Mouse (Mus musculus): ENCODE measurements around the gene Zfp648.

Zfp648 gene

DNA sequence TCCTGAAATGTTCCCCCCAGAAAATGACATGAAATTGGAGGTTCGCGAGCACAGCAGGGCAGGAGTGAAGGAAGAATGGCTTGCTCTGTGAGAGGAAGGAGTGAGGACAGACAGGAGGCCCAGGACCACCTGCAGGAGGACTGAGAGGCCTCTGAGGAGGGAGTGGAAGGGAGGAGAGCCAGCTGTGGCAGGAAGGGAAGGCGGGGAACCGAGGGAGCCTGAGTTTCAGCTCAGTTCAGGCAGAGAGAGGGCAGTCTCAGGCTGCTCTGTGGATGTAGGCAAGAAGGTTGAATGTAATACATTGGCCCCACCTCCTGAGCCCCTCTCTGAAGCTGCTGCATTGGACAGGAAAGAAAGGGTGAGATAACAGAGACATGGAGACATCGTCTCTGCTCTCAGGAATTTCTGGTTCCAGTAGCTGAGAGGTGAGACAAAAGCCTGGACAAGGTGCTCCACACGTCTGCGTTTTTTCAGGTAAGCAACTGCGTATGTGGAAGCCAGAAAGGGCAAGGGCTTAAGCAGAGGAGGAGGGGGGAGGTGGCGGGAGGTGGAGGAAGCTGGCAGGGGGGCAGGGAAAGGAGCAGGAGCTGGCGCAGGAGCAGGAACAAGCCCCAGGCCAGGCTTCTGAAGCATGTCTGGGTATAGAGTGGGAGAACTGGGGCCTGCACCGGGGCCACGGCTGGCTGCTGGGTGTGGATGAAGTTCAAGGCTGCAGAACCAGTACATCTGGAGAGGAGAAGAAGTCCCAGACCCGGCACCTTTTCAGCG, at the start of gene Zfp648:
Zfp648 (plus strand) TSS at position 233 of the 768 bp plus-strand sequence.
- no peak for DNase-seq

DNA sequence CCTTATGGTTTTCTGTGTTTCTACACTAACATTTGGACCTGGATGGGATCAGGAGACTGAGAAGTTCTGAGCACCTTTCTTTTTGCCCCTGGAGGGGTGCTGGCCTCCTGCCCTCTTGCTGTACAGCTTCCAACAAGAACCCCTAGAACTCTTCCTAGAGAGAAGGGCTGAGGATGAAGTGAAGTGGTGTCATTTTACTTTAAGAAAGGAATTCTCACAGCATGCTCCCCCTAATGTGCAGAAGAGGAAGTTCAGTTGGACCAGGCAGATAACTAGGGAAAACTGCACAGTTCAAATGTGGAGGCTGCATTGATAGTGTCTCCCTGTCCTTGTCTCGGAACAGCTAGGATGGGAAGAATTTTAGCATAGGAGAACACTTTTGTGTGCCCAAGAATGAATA, 48.4 kb upstream of the Zfp648 start:
- DNase-seq = no peak

DNA sequence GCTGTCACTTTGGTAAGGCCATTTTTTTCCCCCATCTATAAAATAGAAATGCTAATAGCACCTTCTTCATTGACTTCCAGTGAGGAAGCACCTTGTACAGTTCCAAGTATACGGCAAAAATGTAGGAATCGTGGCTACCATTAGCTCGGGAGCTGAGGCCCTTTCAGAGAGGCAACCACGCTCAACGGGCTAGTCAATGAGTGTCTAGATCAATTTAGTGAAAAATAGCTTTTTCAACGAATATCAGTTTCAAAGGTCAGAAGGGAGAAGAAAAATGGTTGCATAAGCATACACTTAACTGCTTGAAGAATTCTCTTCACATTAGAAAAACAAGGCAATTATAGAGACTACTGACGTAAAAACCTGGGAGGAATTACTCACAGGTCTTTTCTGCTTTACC, 47.2 kb upstream of the Zfp648 start:
- no peak for DNase-seq

DNA sequence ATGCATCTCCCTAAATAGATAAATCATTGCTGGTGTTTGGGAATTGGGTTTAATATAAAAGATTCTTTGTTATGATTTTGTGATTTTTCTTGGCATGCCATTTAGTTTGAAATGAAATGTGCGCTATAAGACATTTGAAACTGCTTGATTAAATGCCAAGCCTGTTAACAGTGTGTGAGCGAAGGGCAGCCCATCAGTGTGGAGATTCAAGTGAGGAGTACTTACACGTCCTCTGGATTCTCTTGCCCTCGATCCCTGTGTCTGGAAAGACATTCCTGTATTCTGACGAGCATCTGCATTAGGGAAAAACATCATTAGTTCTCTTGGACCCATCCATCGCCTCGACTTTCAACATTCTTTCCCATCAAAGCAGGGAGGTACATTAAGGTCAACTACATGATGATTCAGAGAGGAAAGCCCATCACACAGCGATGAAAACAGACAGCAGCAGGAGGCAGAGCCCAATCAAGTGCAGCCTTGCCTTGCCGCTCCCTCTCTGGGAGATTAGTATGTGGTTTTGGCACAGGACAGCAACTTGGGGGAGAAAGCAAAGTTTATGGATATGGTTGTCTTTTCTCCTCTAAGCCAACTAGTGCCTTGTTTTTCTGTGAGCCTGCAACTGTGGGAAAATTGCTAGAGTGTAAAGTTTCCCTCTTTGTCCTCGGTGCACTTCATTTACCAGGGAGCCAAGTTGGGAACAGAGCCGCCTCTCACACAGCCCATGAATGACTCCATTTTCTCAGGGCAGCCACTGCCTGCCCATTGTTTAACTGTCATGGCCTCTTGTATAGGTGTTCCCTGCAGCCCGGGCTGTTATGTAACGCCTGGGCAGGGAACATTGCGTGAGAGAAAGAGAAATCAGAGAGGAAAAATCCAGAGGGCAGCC, 44.6 kb upstream of the Zfp648 start:
- DNase-seq = peak in 1 of 2 experiments; percentile 25

DNA sequence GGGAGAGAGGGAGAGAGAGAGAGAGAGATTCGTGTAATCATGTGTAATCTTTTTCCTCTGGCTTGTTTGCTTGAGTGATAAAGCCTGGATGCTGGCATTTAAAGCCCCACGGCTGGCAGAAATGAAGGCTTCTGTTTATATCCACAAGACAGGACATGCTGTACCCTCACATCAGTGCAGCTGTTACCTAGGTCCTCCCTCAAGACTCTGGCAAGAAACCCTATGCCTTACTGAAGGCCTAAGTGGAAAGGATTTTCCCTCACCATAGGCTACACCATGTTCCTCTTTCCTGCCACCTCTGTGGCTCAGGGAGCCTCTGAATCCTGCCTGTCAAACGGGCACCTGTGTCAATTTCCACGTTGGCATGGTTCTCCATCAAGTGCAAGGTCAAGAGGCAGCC, 43.9 kb upstream of the Zfp648 start:
- no peak for DNase-seq

DNA sequence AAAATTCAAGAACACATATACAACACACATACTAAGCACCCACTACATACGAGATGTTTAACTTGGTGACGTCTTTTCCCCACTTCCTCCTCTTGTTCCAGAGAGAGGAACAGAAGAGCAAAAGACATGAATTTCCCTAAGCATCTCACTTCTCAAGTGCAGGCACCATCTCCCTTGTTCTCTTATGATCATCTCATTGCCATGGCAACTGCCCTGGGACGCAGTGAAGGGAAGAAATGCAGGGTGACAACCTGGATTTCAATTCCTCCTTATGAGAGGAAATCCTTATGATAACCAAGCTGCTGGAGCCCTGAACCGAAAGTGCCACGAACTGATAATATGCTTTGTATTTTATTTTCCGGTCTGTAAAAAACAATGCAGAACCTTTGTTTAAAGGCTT, 33.3 kb upstream of the Zfp648 start:
- DNase-seq = no peak

DNA sequence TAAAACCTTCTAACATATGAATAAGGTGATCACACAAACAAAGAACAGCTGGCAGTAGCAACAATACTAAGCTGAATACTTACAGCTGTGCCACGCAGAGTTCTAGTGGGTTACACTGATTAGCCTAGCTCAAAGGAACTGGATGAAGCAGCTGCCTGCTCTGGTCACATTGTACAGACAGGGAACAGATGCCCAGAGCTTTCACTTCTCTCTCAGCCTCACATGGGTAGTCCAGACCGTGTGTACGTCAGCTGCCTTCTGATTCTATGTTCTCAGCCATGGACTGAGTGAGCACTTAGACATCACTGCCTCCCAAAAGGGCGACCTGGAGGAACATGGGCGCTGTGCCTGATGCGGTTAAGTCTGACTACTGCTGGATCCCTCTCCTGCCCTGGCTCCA, 25.7 kb upstream of the Zfp648 start:
- no peak for DNase-seq

DNA sequence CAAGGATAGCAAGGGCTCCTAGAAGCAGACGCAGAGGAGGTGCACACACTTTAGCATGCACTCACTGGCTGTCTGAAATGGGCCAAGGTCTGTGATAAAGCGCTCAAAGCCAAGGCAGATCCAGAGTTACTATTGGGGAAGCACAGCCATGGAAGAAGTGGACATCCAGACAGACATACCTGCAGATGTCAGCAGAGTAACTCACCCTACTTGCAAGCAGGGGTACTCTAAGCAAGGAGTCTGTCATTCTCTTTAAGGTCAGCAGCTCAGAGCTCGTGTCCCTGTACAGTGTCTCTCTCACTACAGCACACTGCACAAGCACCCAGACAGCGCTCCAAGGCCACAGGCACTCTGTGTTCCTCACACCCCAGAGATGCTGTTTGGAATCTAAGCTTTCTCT, 23.2 kb upstream of the Zfp648 start:
- DNase-seq = no peak

DNA sequence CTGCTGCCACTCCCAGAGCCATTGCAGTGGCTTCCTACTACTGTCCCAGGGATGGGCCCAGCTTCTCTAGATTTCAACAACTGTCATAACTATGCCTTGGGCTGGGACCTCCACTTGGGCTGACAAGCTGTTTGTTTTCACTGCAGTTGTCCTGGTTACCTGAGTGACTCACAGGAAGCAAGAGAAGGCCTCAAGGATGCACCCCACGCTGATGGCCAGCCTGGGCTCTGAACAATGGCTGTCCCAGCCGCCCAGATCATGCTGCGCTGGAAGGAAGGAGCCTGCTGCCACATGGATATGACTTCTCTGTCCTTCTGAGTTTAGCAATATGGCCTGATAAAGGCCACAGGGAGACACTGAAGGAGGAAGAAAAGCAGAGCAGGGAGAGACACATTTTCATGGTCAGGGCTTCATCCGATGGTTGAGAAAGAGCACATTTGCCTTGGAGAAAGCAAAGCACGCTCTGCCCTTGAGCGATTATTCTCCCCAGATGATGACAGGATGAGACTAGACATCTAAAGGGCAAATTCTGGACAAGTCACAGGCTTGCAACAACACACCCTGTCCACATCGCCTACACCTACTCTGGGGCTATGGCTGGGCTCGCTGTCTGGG, 22.3 kb upstream of the Zfp648 start:
- DNase-seq = no peak

DNA sequence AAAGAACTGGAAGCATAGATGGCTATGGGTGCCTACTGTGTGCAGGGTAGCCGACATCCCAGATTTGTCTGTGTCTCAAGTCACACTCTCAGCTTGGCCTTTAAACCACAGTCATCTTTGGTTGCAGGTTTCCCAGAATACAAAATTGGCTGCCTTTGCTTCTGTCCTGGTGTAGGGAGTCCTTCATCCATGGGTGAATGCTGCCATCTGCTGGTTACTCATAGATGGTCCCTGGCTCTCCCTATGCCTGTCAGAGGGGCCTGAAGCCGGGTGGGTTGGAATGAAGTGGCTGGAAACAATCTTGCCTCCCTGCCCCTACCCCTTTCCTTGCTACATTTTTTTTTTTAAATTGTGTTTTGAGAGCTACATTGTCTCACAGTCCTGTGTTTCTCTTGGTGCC, 20.0 kb upstream of the Zfp648 start:
- DNase-seq = peak; percentile 53 to 82

DNA sequence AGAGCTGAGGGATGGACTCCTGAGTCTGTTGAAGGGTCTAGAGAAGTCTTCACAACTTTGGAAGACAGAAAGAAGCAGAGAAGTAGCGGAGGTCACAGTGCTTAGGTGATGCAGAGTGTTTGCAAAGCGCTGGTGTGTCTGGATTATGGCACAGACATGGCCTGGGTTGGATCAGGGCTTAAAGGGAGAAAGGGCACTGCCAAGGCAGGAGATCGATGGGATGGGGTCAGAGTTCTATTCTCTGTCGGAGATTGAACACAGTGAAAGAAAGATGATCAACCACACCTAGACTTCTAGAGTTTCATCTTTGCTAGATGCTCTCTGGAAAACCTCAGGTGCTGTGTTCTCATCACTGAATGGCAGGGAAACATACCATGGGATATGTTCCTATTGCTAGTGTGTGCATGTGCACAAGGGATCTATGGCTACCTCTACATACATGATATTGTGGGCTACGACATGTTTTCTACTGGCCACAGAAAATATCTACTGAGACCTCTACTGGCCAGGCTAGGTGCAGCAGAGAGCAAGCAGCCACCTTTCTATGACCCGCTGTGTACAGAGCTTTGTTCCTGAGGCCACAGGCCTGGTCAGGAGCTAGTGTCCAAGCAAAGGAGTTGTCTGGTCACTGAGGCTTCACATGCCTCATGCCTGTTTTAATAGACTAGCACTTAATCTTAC, 18.5 kb upstream of the Zfp648 start:
- no peak for DNase-seq

DNA sequence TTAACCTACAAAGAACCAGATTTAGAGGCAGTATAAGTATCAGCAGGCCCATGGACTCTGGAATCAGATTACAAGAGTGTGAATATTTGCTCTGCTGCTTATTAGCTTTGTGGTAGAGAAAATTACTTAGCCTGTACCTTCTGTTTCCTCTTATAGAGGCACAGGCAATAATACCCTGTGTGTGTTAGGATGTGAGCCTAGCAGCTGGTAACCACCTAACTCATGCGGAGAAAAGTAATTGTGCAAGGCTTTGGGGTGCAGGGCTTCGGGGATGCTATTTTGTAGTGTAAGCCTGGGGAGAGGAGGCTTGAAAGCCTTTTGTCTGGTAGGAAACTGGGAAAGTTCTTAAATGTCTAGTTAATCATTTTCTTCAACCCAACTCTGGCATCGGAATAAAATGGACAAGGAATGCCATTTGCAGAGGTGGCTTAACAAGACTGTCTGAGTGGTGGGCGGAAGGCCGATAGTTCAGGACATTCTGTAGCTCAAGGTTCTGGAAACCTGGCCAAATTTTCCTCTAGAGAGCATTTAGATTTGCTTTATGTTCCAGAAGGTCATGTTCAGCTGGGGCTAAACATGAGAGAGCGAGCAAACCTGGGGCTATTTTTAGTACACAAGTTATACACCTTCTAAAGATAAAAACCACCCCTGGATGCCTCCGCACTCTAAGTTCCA, 17.8 kb upstream of the Zfp648 start:
- DNase-seq = no peak

DNA sequence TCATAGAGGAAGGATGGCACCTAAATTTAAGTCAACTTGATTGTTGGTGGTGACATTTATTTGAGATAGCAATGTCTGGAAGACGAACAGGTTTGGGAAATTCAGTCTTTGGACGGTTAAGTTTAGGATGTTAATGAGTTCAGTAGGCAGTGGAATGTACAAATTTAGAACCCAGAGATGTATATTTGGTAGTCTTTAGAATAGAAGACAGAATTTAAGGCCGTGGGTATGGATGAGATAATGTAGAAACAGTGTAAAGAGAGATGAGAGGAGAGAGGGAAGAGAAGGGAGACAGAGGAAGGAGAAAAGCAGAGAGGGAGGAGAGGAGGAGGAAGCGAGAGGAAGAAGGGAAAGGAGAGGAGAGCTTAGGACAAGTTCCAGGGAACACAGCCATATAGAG, 12.8 kb upstream of the Zfp648 start:
- no peak for DNase-seq

DNA sequence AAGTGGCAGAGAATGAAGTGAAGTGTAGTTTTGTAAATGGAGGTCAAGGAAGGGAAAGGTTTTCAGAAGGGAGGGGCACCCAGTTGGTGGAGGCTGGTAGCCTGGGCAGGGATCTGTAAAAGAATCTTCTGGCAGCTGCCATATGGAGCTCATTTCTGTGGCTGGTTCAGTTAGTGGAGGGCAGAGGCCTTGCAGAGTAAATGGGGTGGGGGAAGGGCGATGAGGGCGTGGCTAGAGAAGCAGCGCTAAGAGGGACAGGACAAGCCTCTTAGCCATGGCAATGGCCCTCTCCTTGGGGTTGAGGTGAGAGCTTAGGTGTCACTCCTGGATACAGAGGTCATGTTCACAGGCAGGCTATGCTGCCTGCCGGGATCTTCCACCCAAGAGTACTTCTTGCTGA, 12.4 kb upstream of the Zfp648 start:
- DNase-seq = no peak

DNA sequence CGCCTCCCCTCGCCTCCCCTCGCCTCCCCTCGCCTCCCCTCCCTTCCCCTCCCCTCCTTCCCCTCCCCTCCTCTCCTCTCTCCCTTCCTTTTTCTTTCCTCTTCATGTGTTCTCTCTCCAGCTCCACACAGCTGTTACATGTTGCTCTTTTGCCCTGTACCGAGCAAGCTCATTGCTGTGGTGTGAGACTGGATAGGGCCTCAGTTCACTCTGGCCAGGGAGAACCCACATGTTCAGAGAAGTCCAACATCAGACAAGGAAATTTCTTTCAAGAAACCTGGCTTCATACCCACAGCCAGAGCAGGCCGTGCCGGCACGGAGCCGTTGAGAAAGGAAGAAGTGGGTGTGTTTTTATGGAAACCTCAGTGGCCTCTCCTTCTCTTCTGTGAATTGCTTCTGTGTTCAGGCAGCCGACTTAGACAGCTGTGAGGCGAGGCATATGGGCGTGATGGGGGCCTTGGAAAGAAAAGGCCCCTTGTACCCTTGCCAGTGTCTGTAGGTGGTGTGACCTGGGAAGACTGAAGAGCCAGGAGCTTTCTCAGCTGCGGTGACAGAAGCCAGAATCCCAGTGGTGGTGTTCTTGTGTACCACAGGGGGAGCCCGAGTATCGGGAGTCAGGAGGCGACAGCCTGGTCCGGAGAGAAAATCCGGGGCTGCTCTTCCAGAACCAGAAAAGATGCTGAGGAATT, 11.0 kb upstream of the Zfp648 start:
- peak in 1 of 2 experiments; percentile 15 for DNase-seq

DNA sequence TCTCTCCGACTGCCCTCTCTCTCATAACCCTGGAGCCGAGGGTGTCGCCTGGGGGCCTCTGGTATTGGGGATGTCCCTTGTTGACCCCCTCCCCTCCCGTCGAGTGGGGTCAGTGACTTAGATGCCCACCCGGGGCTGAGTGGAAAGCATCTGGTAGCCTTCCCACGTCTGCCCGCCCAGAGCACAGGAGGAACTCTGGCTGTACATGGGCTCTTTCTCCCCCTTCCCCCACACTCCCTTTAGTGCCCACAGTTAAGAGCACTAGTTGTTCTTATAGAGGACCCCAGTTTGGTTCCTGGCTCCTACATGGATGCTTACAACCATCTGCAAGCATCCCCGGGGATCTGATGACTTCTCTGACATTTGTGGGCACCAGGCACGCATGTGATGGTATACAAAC, 2.1 kb upstream of the Zfp648 start:
- DNase-seq = no peak

DNA sequence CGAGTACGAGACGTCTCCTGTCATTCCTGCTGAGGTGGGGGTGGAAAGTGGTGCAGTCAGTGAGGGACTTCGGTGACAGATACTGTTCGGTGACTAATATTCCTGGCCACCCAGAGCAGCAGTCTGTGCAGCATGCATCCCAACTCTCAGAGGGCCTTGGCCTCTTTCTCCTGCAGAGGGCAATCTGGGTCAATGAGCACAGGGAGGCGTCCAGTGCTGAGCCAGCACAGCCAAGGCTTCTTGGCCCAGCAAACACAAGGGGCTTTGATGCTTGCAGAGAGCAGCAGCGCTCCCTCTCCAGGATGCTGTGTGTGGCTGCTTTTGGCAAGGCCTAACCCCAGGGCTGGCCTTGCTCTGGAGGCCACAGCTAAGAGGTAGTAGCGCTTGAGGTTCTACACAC, 1.6 kb downstream of the Zfp648 start:
- no peak for DNase-seq

DNA sequence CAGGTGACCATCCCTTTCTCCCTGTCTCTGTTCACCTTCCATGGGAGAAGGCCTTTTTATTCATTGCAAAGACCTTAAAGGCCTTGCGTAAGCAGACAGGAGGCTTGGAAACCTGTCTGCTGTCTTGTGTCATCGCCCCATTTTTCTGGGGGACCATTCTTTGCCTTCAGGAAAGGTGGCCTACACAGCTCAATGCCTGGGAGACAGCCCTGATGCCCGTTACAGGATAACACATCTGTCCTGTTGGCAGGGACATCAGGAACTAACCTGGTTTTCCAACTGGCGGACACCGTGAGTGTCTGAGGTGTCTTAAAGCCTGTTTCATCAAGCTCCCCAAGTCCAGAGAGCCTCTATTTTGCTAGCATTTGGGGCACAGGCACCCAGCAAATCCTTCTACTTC, 2.4 kb downstream of the Zfp648 start:
- DNase-seq = no peak

DNA sequence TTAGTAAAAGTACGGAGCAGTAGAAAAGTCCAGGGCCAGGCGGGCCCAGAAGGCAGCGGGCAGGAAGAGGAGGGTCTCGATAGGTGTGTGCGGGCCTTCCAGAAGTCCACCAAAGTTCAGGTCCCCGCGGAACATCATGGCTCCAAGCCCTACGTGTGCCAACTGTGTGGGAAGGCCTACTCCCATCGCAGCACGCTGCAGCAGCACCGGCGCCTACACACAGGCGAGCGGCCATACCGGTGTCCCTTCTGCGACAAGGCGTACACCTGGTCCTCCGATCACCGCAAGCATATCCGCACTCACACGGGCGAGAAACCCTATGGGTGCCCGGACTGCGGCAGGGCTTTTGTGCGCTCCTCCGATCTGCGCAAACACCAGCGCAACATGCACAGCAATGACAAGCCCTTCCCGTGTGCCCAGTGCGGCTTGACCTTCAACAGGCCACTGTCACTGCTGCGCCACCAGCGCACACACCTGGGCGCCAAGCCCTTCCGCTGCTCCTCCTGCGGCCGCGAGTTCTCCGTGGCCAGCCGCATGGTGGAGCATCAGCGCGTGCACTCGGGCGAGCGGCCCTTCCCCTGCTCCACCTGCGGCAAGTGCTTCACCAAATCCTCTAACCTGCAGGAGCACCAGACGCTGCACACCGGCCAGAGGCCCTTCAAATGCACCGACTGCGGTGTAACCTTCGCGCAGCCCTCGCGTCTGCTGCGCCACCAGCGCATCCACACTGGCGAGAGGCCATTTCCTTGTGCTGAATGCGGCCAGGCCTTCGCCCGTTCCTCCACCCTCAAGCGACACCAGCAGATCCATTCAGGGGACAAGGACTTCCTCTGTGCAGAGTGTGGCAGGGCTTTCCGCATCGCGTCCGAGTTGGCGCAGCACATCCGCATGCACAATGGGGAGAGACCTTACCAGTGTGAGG, 3.9 kb downstream of the Zfp648 start:
- DNase-seq = peak in 1 of 2 experiments; percentile 34

DNA sequence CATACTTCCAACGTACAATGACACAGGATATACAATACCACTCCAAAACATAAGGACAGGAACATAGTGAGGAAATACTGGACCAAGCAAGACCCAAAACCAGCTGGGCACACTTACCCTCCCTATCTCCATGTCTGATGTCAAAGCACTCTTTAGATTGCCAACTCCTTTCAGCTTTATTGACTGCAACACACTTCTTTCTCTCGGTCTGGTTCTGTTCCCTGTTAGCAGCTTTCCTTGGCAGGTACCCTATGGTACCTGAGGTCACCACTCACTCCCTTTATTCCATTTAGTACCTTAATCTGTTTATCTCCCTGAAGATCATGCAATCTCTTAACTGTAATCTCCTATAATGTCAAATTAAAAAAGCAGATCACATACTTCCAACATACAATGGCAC, 19.0 kb downstream of the Zfp648 start:
- no peak for DNase-seq

DNA sequence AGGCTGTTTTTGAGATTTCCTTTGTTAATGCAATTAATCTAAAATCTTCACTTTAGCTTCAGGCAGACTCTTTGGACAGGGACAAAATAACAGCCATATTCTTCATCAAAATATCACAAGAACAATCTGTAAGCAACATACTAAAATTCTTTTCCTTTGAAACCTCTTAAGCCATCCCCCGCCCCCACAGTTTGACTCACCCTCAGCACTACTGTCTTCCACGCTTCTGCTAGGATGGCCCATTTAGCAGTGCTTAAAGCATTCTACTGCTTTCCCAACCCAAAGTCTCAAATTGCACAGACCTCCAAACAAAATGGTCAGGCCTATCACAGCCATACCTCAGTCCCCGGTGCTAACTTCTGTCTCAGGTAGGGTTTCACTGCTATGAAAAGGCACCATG, 19.6 kb downstream of the Zfp648 start:
- DNase-seq = no peak

All from lung, postnatal 4 days (tissue).